Mouse (Mus musculus) ZHBTc4 (cell line): ENCODE data around the gene Nanos2.

ENCODE experiments used
- DNase-seq: peaks from one replicate; pipeline ENCODE4 v3.0.0-alpha.2; 2011; ENCODE audit warnings: low read depth, low spot score

The Nanos2 gene

DNA sequence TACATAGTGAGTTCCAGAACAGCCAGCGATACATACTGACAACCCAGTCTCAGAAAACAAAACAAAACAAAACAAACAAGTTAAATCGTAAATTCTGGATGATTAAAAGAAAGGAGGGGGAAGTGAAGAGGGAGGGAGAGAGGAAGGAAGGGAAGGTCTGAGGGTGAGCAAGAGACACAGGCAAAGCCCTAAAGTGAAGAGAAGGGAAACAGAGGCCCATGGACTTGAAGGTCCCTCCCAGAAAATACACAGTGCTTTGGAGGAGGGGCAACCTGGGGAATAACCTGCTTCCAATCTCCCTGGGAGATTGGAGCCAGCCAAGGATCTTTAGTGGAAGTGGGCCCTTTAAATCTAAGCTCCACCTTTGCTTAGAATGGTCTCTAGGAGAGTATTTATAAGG, at the start of gene Nanos2:
Nanos2 (plus strand) TSS at position 301 of the 400 bp plus-strand sequence.
- DNase-seq, result no peak

DNA sequence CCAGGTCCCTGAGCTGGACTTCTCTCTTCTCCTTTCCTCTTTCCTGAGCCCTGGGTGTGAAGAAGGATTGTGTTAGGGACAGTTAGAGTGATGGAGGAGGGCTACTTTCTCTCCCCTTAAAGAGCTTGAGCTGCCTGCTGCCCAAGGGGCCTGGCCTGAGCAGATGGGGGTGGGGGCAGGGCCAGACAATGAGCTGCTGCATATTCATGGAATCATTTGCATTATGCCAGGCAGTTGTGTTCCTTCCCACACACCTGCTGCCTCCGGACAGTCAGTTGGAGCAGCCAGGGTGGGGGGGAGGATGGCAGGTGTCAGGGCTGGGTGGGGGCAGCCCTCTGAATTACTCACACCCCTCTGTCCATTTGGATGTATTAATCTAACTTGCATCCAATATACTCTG, 44.8 kb upstream of the Nanos2 start:
- DNase-seq, result no peak

DNA sequence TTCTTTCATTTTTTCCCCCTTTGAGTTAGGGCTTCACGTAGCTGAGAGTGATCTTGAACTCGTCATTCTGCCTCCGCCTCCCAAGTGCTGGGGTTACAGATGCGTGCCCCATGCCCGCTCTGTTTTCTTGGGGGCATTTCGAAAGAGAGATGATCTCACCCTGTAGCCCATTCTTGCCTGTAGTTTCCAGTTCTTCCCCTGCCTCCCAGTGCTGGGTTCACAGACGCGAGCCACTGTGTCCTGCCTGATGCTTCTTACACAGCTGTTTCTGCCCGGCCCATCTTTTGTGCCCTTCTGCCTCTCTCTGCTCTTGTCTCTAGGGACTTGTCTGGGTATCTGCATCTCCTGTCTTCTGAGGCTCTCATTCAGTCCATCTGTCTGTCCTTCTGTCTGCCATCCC, 44.4 kb upstream of the Nanos2 start:
- no peak for DNase-seq

GRCm38 (mm10) chr7:18948151-18948550, 39.0 kb upstream of the Nanos2 start:
- DNase-seq, result peak; percentile 76

DNA sequence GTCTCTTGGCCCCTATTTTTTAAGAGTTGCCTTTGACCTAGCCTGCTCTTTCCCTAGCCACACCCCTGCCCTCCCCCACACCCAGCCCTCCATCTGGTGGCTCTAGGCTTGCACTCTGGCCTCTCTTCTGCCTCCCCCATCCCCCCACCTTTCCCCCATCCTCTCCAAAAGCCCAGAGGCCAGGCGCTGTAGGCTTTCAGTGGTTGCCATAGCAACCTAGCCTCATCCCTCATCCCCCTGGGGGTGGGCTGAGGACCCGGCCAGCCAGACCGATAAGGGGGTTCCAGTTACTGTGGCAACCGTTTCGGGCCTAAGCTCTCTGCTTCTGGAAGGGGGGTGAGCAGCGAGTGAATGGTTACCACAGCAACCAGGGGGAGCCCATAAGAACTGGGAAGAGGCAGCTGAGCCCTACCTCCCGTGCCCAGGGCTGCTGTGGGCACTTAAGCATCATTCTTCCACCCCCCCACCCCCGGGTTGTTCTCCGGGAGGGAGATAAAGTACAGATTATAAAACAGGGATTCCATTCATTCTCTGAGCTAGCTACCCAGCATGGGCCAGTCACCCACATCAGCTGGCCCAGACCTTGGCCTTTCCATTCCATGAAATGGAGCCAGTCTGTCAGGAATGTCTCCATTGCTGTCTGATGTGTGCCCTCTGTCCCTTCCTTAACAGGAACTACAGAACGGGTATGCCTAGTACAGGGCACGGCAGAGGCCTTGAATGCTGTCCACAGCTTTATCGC, 37.2 kb upstream of the Nanos2 start:
- peak; percentile 33 for DNase-seq

DNA sequence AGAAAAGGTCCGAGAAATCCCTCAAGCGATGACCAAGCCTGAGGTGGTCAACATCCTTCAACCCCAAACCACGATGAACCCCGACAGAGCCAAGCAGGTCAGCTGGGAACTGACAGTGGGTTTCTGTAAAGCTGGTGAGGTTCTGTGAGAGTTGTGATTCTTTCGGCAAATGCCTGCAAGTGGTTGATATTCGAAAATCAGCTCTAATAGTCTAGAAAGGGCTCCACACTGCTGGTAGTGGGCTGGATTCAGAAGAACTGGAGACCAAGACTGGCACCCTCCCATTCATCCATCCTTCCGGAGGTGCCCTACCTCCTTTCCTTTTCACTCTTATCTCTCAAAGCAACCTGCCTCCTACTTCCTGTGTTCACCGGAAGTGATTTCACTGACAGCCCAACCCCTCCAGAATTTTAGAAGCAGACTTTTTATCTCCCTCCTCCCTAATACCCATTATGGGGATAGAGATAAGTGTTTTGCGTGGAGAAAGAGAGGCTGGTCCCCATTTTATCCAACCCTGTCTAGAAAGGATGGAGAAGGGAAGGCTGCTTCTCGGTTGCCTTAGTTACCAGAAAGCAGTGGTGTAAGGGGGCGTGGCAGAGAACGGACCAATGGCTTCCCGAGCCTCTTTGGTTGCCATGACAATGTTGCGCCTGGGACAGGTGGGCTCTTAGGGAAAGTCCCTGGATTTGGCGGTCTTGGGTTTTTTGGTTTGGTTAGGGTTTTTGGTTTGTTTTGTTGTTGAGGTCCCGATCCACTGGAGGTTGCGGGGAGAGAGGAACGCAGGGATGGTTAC, 36.5 kb upstream of the Nanos2 start:
- DNase-seq, result peak; percentile 83

- peak; percentile 66 for DNase-seq
Measured at GRCm38 (mm10) chr7:18951397-18951796, 35.8 kb upstream of the Nanos2 start.

DNA sequence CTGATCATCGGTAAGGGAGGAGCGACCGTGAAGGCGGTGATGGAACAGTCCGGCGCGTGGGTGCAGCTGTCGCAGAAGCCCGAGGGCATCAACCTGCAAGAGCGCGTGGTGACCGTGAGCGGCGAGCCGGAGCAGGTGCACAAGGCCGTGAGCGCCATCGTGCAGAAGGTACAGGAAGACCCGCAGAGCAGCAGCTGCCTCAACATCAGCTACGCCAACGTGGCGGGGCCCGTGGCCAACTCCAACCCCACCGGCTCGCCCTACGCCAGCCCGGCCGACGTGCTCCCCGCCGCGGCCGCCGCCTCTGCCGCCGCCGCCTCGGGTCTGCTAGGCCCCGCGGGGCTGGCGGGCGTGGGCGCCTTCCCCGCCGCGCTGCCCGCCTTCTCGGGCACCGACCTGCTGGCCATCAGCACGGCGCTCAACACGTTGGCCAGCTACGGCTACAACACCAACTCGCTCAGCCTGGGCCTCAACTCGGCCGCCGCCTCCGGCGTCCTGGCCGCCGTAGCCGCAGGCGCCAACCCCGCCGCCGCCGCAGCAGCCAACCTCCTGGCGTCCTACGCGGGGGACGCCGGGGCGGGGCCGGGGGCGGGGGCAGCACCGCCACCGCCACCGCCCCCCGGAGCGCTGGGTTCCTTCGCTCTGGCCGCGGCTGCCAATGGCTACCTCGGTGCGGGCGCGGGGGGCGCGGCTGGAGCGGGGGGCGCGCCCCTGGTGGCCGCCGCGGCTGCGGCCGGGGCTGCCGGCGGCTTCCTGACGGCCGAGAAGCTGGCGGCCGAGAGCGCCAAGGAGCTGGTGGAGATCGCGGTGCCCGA, 29.4 kb upstream of the Nanos2 start:
- DNase-seq, result peak; percentile 84

- DNase-seq, result peak; percentile 45
Measured at GRCm38 (mm10) chr7:18958384-18958766, 28.8 kb upstream of the Nanos2 start.

GRCm38 (mm10) chr7:18959446-18959845, 27.8 kb upstream of the Nanos2 start:
- DNase-seq, result no peak

GRCm38 (mm10) chr7:18962171-18962792, 24.9 kb upstream of the Nanos2 start:
- DNase-seq, result peak; percentile 28

DNA sequence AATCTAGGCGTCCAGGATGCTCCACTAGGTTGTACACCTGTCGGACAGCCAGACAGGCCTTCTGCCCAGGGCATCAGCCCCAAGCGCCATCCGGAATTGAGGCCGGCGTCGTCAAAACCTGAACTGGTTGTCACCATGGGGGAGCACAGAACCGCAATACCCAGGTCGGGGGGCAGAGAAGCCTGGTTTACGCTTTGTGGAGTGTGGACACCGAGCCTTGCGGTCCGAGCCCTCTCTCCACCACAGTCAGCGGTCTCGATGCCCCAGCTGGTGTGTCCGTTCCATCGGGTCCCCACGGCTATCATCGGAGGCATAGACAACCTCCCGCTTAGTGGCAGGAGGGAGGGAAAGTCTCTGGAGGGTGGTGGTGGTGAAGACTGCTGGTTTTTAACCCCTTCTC, 24.4 kb upstream of the Nanos2 start:
- DNase-seq, result no peak

DNA sequence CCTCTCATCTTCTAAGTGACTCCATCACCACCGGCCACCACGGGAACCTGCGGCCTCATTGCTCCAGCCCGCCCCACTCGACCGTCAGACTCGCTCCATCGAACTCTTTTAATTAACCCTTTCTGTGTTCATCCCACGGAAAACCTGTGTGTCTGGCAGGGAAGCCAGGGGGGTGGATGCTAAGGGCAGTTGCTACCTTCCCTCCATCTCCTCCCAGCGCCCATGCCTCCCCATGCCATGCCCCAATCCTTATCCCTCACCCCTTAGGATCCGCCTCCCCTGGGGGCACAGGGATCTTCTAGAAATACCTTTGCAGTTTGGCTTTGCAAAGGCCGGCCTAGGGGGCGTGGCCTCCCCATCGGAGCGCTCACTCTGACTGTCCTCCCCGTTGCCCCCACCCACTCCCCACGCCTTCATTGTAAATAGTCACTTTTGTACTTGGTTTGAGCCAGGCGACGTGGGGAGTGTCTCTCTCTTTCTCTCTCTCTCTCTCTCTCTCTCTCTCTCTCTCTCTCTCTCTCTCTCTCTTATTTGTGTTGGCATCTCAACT, 23.8 kb upstream of the Nanos2 start:
- peak; percentile 70 for DNase-seq

- no peak for DNase-seq
Measured at GRCm38 (mm10) chr7:18965312-18965711, 21.9 kb upstream of the Nanos2 start.

- no peak for DNase-seq
Measured at GRCm38 (mm10) chr7:18967603-18968002, 19.6 kb upstream of the Nanos2 start.

DNA sequence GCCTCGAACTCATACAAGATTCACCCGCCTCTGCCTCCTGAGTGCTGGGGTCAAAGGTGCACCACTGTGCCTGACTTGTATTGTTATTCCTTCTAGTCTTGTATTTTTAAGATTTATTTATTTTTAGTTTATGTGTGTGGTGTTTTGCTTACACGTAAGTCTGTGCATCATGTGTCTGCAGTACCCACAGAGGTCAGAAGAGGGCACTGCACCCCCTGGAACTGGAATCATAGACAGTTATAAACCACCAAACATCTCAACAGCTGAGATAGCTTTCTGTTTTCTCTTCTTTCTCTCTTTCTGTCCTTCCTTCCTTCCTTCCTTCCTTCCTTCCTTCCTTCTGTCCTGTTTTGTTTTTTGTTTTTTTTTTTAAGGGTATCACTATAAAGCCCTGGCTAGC, 16.2 kb upstream of the Nanos2 start:
- peak; percentile 66 for DNase-seq

GRCm38 (mm10) chr7:18978381-18978780, 8.8 kb upstream of the Nanos2 start:
- DNase-seq, result no peak

DNA sequence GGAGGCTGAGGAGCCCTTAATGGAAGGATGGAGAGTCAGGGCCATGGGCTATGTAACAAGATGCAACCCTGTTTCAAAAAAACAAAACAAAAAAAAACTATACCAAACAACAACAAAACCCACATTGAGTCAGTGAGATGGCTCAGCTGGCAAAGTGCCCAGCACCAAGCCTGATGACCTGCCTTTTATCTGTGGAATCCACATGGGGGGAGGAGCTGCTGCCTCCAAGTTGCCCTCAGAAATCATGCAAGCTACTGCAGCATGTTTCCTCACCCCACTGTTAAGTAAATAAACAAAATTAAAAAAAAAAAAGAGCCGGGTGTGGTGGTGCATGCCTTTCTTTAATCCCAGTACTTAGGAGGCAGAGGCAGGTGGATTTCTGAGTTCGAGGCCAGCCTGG, 697 bp upstream of the Nanos2 start:
- DNase-seq, result no peak

DNA sequence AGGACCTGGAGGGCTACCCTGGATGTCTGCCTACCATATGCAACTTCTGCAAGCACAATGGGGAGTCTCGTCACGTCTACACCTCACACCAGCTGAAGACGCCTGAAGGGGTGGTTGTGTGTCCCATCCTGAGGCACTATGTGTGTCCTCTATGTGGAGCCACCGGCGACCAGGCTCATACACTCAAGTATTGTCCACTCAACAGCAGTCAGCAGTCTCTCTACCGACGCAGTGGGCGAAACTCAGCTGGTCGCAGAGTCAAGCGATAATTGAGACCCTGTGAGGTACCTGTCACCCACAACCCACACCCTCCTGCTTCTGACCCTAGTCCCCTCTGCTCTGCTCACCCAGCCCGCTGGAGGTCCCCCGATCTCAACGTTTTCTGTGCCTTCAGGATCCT, 547 bp downstream of the Nanos2 start:
- DNase-seq, result no peak

DNA sequence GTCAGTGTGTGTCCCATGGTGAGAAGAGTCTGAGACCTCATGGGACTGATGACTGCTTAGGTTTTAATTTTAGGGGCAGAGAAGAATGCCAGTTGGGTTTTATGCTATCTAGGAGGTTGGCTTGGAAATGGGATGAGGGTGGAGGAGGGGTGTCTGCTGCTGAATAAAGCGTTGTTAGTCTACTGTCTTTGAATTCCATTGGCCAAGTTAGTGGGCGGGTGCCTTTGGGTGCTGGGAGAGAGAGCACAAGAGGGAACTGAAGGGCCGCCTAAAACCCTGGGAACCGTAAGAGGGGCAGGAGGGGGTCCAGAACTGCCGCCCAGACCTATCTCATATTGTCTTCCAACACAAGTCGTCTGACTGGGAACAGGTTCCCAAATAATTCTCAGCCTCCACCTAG, 1.6 kb downstream of the Nanos2 start:
- DNase-seq, result no peak

DNA sequence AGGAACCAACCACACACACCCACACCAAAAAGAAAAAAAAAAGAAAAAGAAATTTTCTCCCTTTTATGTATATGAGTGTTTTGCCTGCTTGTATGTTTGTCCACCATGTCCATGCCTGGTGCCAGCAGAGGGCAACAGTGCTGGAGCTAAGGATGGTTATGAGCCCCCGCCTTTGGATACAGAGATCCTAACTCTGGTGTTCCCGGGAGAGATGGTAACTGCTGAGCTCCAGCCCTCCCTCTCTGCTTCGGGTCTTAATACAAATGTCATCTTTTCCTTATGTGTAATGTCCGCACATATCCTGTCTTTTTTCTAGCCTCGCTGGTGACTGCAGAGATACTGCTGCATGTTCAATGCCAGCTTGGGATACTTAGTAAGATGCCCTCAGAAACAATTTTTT, 2.8 kb downstream of the Nanos2 start:
- no peak for DNase-seq
